Mouse (Mus musculus): ENCODE data around the gene Pax1.

DNA sequence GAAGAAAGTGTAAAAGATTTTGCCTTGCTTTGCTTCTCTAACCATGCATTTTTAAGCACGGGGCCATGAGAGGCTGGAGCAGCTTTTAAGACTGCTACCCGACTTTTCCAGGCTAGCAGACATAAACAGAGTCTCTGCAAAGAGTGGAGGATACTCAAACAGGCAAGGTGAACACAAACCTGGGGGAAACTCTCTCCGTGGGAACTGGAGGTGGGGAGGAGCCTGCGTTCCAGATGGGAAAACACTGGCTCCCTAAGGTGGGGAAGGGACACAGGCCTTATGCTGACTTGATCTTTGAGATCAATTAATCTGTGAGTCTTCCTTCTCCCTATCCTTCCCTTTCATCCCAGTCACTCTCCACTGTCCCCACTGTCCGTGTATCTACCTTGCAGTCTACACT, 869 bp upstream of the Pax1 start:
- no peak for TF ChIP-seq TAL1 (IDR thresholded peaks at IDR 0.05; ENCODE audit: low read length)
- TF ChIP-seq GATA1 (IDR thresholded peaks at IDR 0.05; ENCODE audit: low read length): no peak

All from erythroblast, embryonic 14.5 days (primary cell).